Mouse (Mus musculus) regulatory T cell (primary cell): ENCODE data around the gene Chst10.

Source experiments
- in situ Hi-C: fragments of 300-600 bp; cut with MboI, MseI; formaldehyde crosslinking; loops from one replicate; pipeline ENCODE4 v1.15.1; 2025; ENCODE audit warnings: high pct_unique_total_duplicates

The Chst10 gene

GRCm38 (mm10) chr1:38897431-38898248 lies at the start of gene Chst10:
Gene Chst10, minus strand, starts transcription at chr1:38898161.
- in situ Hi-C loops, result no loop called here

- in situ Hi-C loops, result no loop called here
Observed at GRCm38 (mm10) chr1:38939608-38940007, 41.6 kb upstream of the Chst10 start.

GRCm38 (mm10) chr1:38938849-38939248 lies 40.9 kb upstream of the Chst10 start, which contains the start of gene Nms:
Gene Nms, plus strand, starts transcription at chr1:38939149.
- in situ Hi-C loops, result no loop called here

- in situ Hi-C loops, result no loop called here
Observed at GRCm38 (mm10) chr1:38936780-38937179, 38.8 kb upstream of the Chst10 start.

- in situ Hi-C loops, result no loop called here
Observed at GRCm38 (mm10) chr1:38934668-38935067, 36.7 kb upstream of the Chst10 start.

GRCm38 (mm10) chr1:38930767-38931166 lies 32.8 kb upstream of the Chst10 start:
- in situ Hi-C loops, result no loop called here

- in situ Hi-C loops, result no loop called here
Observed at GRCm38 (mm10) chr1:38929468-38929867, 31.5 kb upstream of the Chst10 start.

GRCm38 (mm10) chr1:38928996-38929395 lies 31.0 kb upstream of the Chst10 start:
- in situ Hi-C loops, result no loop called here

- in situ Hi-C loops, result no loop called here
Observed at GRCm38 (mm10) chr1:38903985-38904384, 6.0 kb upstream of the Chst10 start.

- in situ Hi-C loops, result no loop called here
Observed at GRCm38 (mm10) chr1:38902571-38902970, 4.6 kb upstream of the Chst10 start.

GRCm38 (mm10) chr1:38893081-38893480 lies 4.9 kb downstream of the Chst10 start:
- in situ Hi-C loops, result no loop called here

- in situ Hi-C loops, result no loop called here
Observed at GRCm38 (mm10) chr1:38891444-38891843, 6.5 kb downstream of the Chst10 start.

- in situ Hi-C loops, result no loop called here
Observed at GRCm38 (mm10) chr1:38888803-38889202, 9.2 kb downstream of the Chst10 start.

- in situ Hi-C loops, result no loop called here
Observed at GRCm38 (mm10) chr1:38887011-38887410, 10.9 kb downstream of the Chst10 start.

GRCm38 (mm10) chr1:38886602-38887001 lies 11.4 kb downstream of the Chst10 start:
- in situ Hi-C loops, result no loop called here

- in situ Hi-C loops, result no loop called here
Observed at GRCm38 (mm10) chr1:38885956-38886355, 12.0 kb downstream of the Chst10 start.

GRCm38 (mm10) chr1:38883766-38884165 lies 14.2 kb downstream of the Chst10 start:
- in situ Hi-C loops, result no loop called here

GRCm38 (mm10) chr1:38882746-38883145 lies 15.2 kb downstream of the Chst10 start:
- in situ Hi-C loops, result no loop called here

- in situ Hi-C loops, result no loop called here
Observed at GRCm38 (mm10) chr1:38881366-38881765, 16.6 kb downstream of the Chst10 start.

- in situ Hi-C loops, result no loop called here
Observed at GRCm38 (mm10) chr1:38876671-38877382, 21.1 kb downstream of the Chst10 start.

- in situ Hi-C loops, result no loop called here
Observed at GRCm38 (mm10) chr1:38873911-38874310, 24.1 kb downstream of the Chst10 start.

- in situ Hi-C loops, result no loop called here
Observed at GRCm38 (mm10) chr1:38871834-38872233, 26.1 kb downstream of the Chst10 start.
